Mouse (Mus musculus) erythroid progenitor cell, adult 5-6 weeks (primary cell): ENCODE data around the gene Rdh8. TPM values are rescaled to one million over a fixed set of nuclear protein-coding genes. Genes with fewer than 3 reads are reported as not detected.

Source experiments
- ATAC-seq: replicated peaks from 2 replicates; pipeline ENCODE4 v1.8.0; 2016; ENCODE audit warnings: moderate number of reproducible peaks, mild to moderate bottlenecking, moderate TSS enrichment, inconsistent platforms; ENCODE audit not compliant: poor library complexity, low FRiP score, severe bottlenecking
- total RNA-seq, 2 experiments: library from RNA; stranded (forward) in 1 of 2; stranded (reverse) in 1 of 2; fragments of 150-400 nt in 1 of 2; fragments of 186-747, 209-891 nt in 1 of 2; gene quantifications; 2 replicates each; pipeline versions ENCODE4 v1.2.3 to v1.2.4; 2015 to 2017; ENCODE audit warnings: low replicate concordance in 2 of 2

Rdh8 gene
- total RNA-seq (2015; ENCODE audit: low replicate concordance) (not detected in 2 replicates), total RNA-seq (2017; ENCODE audit: low replicate concordance) (not detected in 2 replicates)

GRCm38 (mm10) chr9:20818236-20818635 is at the start of gene Rdh8:
Gene Rdh8 (plus strand): TSS chr9:20818503.
- no peak for ATAC-seq

GRCm38 (mm10) chr9:20781286-20781685 is 37.0 kb upstream of the Rdh8 start:
- ATAC-seq = no peak

GRCm38 (mm10) chr9:20785055-20785454 is 33.2 kb upstream of the Rdh8 start:
- no peak for ATAC-seq

GRCm38 (mm10) chr9:20787992-20788391 is 30.3 kb upstream of the Rdh8 start:
- ATAC-seq = no peak

- ATAC-seq = no peak
These were observed 28.7 kb upstream of the Rdh8 start for GRCm38 (mm10) chr9:20789651-20790050.

- ATAC-seq = no peak
These were observed 28.0 kb upstream of the Rdh8 start for GRCm38 (mm10) chr9:20790345-20790744.

GRCm38 (mm10) chr9:20794108-20794806 is 24.0 kb upstream of the Rdh8 start:
- ATAC-seq = no peak

- peak; percentile 56; the same call in 1 of the 2 replicates for ATAC-seq
These were observed 13.8 kb upstream of the Rdh8 start for GRCm38 (mm10) chr9:20804266-20805158.

- ATAC-seq = no peak
These were observed 13.2 kb upstream of the Rdh8 start for GRCm38 (mm10) chr9:20805159-20805495.

GRCm38 (mm10) chr9:20805706-20806105 is 12.6 kb upstream of the Rdh8 start:
- no peak for ATAC-seq

GRCm38 (mm10) chr9:20810271-20810670 is 8.0 kb upstream of the Rdh8 start:
- no peak for ATAC-seq

- ATAC-seq = no peak
These were observed 7.5 kb upstream of the Rdh8 start for GRCm38 (mm10) chr9:20810773-20811172.

- ATAC-seq = no peak
These were observed 5.6 kb upstream of the Rdh8 start for GRCm38 (mm10) chr9:20812537-20813271.

GRCm38 (mm10) chr9:20814521-20815272 is 3.6 kb upstream of the Rdh8 start, which contains the start of gene Col5a3:
Gene Col5a3 (minus strand): TSS chr9:20815067.
- no peak for ATAC-seq

- ATAC-seq = no peak
These were observed 1.7 kb downstream of the Rdh8 start for GRCm38 (mm10) chr9:20820001-20820400.

GRCm38 (mm10) chr9:20822821-20823220 is 4.5 kb downstream of the Rdh8 start:
- ATAC-seq = no peak

GRCm38 (mm10) chr9:20825781-20826180 is 7.5 kb downstream of the Rdh8 start:
- no peak for ATAC-seq

GRCm38 (mm10) chr9:20828127-20828526 is 9.8 kb downstream of the Rdh8 start:
- no peak for ATAC-seq

- ATAC-seq = peak; percentile 71
These were observed 12.8 kb downstream of the Rdh8 start for GRCm38 (mm10) chr9:20830901-20831643.
